Mouse (Mus musculus) MEL (cell line): ENCODE measurements around the gene Gm28035. TPM values are rescaled to one million over a fixed set of nuclear protein-coding genes. Genes with fewer than 3 reads are reported as not detected.

ENCODE experiments used
- DNase-seq: peaks from one replicate; pipeline ENCODE4 v3.0.0; 2011; ENCODE audit warnings: low read depth, low spot score
- H3K27ac ChIP-seq: 2 replicates; pipeline ENCODE4 v1.5.1; 2012; ENCODE audit warnings: low read depth, mild to moderate bottlenecking, control low read depth, low read length, moderate library complexity; ENCODE audit not compliant: control insufficient read depth
- H3K27me3 ChIP-seq, 2 experiments: fragments of 150-350 bp in 1 of 2; sonication (generic) in 1 of 2; 2 replicates each; pipeline ENCODE4 v1.6.1; 2012; ENCODE audit warnings: low read length in 2 of 2, mild to moderate bottlenecking in 2 of 2, improper control_type of control experiment in 1 of 2, moderate library complexity in 1 of 2; ENCODE audit not compliant: insufficient read depth in 2 of 2, control insufficient read depth in 1 of 2
- H3K36me3 ChIP-seq, 2 experiments: 2 replicates each; pipeline ENCODE4 v1.6.1; 2012 to 2014; ENCODE audit warnings: low read length in 2 of 2, improper control_type of control experiment in 1 of 2, inconsistent platforms in 1 of 2, mild to moderate bottlenecking in 1 of 2; ENCODE audit not compliant: insufficient read depth in 2 of 2, control insufficient read depth in 1 of 2
- H3K4me1 ChIP-seq, 2 experiments: fragments of 150-350 bp in 1 of 2; sonication (generic) in 1 of 2; 2 replicates each; pipeline ENCODE4 v1.6.1; 2012; ENCODE audit warnings: low read length in 2 of 2, improper control_type of control experiment in 1 of 2, mild to moderate bottlenecking in 1 of 2; ENCODE audit not compliant: insufficient read depth in 2 of 2, control insufficient read depth in 1 of 2
- H3K4me3 ChIP-seq, 2 experiments: fragments of 150-350 bp in 1 of 2; sonication (generic) in 1 of 2; 2 replicates each; pipeline ENCODE4 v1.5.1; 2012; ENCODE audit warnings: low read depth in 2 of 2, low read length in 2 of 2, mild to moderate bottlenecking in 2 of 2, moderate library complexity in 2 of 2, control low read depth in 1 of 2, improper control_type of control experiment in 1 of 2; ENCODE audit not compliant: control insufficient read depth in 1 of 2, insufficient read depth in 1 of 2
- H3K79me2 ChIP-seq: 2 replicates; pipeline ENCODE4 v1.6.1; 2012; ENCODE audit warnings: mild to moderate bottlenecking, low read length, moderate library complexity; ENCODE audit not compliant: control insufficient read depth, poor library complexity, insufficient read depth
- H3K9ac ChIP-seq: 2 replicates; pipeline ENCODE4 v1.6.1; 2012; ENCODE audit warnings: low read depth, mild to moderate bottlenecking, control low read depth, low read length, moderate library complexity; ENCODE audit not compliant: control insufficient read depth, poor library complexity, severe bottlenecking
- H3K9me3 ChIP-seq: fragments of 150-350 bp; sonication (generic); replicated peaks from 2 replicates; pipeline ENCODE4 v1.6.1; 2012; ENCODE audit warnings: mild to moderate bottlenecking, low read length, improper control_type of control experiment, moderate library complexity; ENCODE audit not compliant: insufficient read depth
- BHLHE40 ChIP-seq: IDR thresholded peaks from 2 replicates; pipeline ENCODE4 v1.6.1; 2012; ENCODE audit warnings: low read depth, mild to moderate bottlenecking, inconsistent platforms, low read length, improper control_type of control experiment, borderline replicate concordance
- CTCF ChIP-seq, 3 experiments: IDR thresholded peaks in 2 of 3; conservative IDR thresholded peaks in 1 of 3; 2 replicates each; pipeline ENCODE4 v1.5.1; 2011 to 2012; ENCODE audit warnings: low read length in 3 of 3, low read depth in 2 of 3, mild to moderate bottlenecking in 2 of 3, improper control_type of control experiment in 1 of 3, inconsistent platforms in 1 of 3, mixed read lengths in 1 of 3, moderate library complexity in 1 of 3; ENCODE audit not compliant: control insufficient read depth in 1 of 3, insufficient read depth in 1 of 3, poor library complexity in 1 of 3, severe bottlenecking in 1 of 3
- ELF1 ChIP-seq: IDR thresholded peaks from 2 replicates; pipeline ENCODE4 v1.6.1; 2014; ENCODE audit warnings: low read depth, mild to moderate bottlenecking, inconsistent platforms, low read length, improper control_type of control experiment, moderate library complexity
- HCFC1 ChIP-seq: IDR thresholded peaks from 2 replicates; pipeline ENCODE4 v1.6.1; 2012; ENCODE audit warnings: low read depth, mild to moderate bottlenecking, inconsistent platforms, low read length, improper control_type of control experiment, moderate library complexity
- KAT2A ChIP-seq: conservative IDR thresholded peaks from 2 replicates; pipeline ENCODE4 v1.6.1; 2012; ENCODE audit warnings: low read depth, low read length, improper control_type of control experiment, inconsistent platforms
- MAFK ChIP-seq: IDR thresholded peaks from 2 replicates; pipeline ENCODE4 v1.6.1; 2011; ENCODE audit warnings: low read depth, mild to moderate bottlenecking, low read length, improper control_type of control experiment, borderline replicate concordance
- MAX ChIP-seq: IDR thresholded peaks from 2 replicates; pipeline ENCODE4 v1.6.1; 2011; ENCODE audit warnings: low read length, improper control_type of control experiment
- MYC ChIP-seq: IDR thresholded peaks from 2 replicates; pipeline ENCODE4 v1.6.1; 2011; ENCODE audit warnings: low read depth, mild to moderate bottlenecking, low read length, improper control_type of control experiment, moderate library complexity
- NRF1 ChIP-seq: IDR thresholded peaks from 2 replicates; pipeline ENCODE4 v1.6.1; 2014; ENCODE audit warnings: low read depth, mild to moderate bottlenecking, inconsistent platforms, low read length, improper control_type of control experiment, moderate library complexity; ENCODE audit not compliant: poor library complexity, insufficient read depth, severe bottlenecking
- POLR2A ChIP-seq, 2 experiments: IDR thresholded peaks; 2 replicates each; pipeline ENCODE4 v1.6.1; 2011 to 2012; ENCODE audit warnings: low read length in 2 of 2, mild to moderate bottlenecking in 2 of 2, control low read depth in 1 of 2, improper control_type of control experiment in 1 of 2, low read depth in 1 of 2, moderate library complexity in 1 of 2; ENCODE audit not compliant: control insufficient read depth in 1 of 2, insufficient read depth in 1 of 2, poor library complexity in 1 of 2
- POLR2AphosphoS2 ChIP-seq: IDR thresholded peaks from 2 replicates; pipeline ENCODE4 v1.6.1; 2011; ENCODE audit warnings: low read length, improper control_type of control experiment
- POLR2AphosphoS5 ChIP-seq: IDR thresholded peaks from 2 replicates; pipeline ENCODE4 v1.6.1; 2012; ENCODE audit warnings: low read depth, borderline replicate concordance, mild to moderate bottlenecking, inconsistent platforms, low read length, moderate library complexity, mixed read lengths
- TAL1 ChIP-seq: IDR thresholded peaks from 2 replicates; pipeline ENCODE4 v1.6.1; 2012; ENCODE audit warnings: mild to moderate bottlenecking, inconsistent platforms, low read length, moderate library complexity, mixed read lengths
- TCF12 ChIP-seq: IDR thresholded peaks from 2 replicates; pipeline ENCODE4 v1.6.1; 2014; ENCODE audit warnings: low read depth, mild to moderate bottlenecking, inconsistent platforms, low read length, improper control_type of control experiment, moderate library complexity
- ZC3H11A ChIP-seq: IDR thresholded peaks from 2 replicates; pipeline ENCODE4 v1.6.1; 2012; ENCODE audit warnings: low read depth, mild to moderate bottlenecking, inconsistent platforms, low read length, improper control_type of control experiment
- ZKSCAN1 ChIP-seq: IDR thresholded peaks from 2 replicates; pipeline ENCODE4 v1.6.1; 2012; ENCODE audit warnings: low read depth, mild to moderate bottlenecking, inconsistent platforms, low read length, improper control_type of control experiment, moderate library complexity
- ZNF384 ChIP-seq: IDR thresholded peaks from 2 replicates; pipeline ENCODE4 v1.6.1; 2012; ENCODE audit warnings: low read depth, mild to moderate bottlenecking, inconsistent platforms, low read length, improper control_type of control experiment
- polyA plus RNA-seq, 2 experiments: library from polyadenylated mRNA; stranded (reverse) in 1 of 2; unstranded in 1 of 2; fragments of >175 nt in 1 of 2; fragments of >200 nt in 1 of 2; gene quantifications; 2 replicates each; pipeline versions ENCODE4 v1.2.1 to v1.2.4; 2012; ENCODE audit warnings: low replicate concordance in 2 of 2, low read depth in 1 of 2; ENCODE audit not compliant: insufficient read length in 2 of 2, insufficient read depth in 1 of 2, missing spikeins in 1 of 2
- total RNA-seq: library from RNA; depleted of rRNA; stranded (reverse); fragments of 300-350 nt; gene quantifications from 2 replicates; pipeline ENCODE4 v1.2.3, GENCODE M21; 2012; rRNA removed

Gm28035 gene
- total RNA-seq (0.10 TPM in 1 of 2 replicates, not detected in the other), polyA plus RNA-seq (under 1 TPM in 1 of 2 experiments, not detected in 1; 0.26 TPM)

DNA sequence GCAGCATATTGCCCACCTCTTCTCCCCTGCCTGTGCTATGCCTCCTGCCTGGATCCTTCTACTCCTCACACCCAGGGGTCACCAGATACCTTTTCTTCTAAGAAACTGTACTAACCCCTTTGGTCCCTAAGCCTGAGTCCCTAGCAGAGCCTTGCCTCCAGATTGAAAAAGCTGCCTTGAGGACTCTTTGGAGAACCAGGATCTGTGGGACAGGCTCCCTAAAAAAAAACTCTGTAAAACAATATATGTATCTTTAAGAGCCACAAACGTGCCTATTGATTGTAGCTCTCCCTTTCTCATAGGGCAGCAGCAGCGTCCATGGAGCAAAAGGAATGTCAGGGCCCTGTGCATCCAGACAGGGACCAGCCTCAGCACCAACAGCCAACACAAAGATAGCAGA is at the start of gene Gm28035:
Gm28035 (plus strand) TSS at position 301 of the 400 bp plus-strand sequence.
- H3K9ac ChIP-seq = no peak within 1 kb of the TSS
- H3K36me3 ChIP-seq = peaks cover 5 to 11% of the 10 kb centered on the region in 2 experiments
- H3K27me3 ChIP-seq = no peaks in the 10 kb centered on the region
- H3K9me3 ChIP-seq = no peaks in the 10 kb centered on the region
- H3K4me1 ChIP-seq = peaks cover 9 to 20% of the 10 kb centered on the region in 2 experiments
- H3K27ac ChIP-seq = peak within 1 kb of the TSS; percentile 26; the same call in 1 of the 2 replicates
- no peak for TF ChIP-seq ZKSCAN1
- no peak for TF ChIP-seq NRF1
- TF ChIP-seq ELF1 = no peak
- TF ChIP-seq POLR2A (IDR thresholded peaks at IDR 0.05; ENCODE audit: control insufficient read depth in 1 of 2, insufficient read depth in 1 of 2, low read depth in 1 of 2, low read length in 2 of 2, poor library complexity in 1 of 2) = peak in 1 of 2 experiments; percentile 7; a peak in 1 of 4 replicates
- TF ChIP-seq KAT2A = no peak
- no peak for TF ChIP-seq ZNF384
- no peak for TF ChIP-seq MAFK
- H3K4me3 ChIP-seq = no peak within 1 kb of the TSS
- no peak for DNase-seq
- peaks cover 17% of the 10 kb centered on the region for H3K79me2 ChIP-seq

DNA sequence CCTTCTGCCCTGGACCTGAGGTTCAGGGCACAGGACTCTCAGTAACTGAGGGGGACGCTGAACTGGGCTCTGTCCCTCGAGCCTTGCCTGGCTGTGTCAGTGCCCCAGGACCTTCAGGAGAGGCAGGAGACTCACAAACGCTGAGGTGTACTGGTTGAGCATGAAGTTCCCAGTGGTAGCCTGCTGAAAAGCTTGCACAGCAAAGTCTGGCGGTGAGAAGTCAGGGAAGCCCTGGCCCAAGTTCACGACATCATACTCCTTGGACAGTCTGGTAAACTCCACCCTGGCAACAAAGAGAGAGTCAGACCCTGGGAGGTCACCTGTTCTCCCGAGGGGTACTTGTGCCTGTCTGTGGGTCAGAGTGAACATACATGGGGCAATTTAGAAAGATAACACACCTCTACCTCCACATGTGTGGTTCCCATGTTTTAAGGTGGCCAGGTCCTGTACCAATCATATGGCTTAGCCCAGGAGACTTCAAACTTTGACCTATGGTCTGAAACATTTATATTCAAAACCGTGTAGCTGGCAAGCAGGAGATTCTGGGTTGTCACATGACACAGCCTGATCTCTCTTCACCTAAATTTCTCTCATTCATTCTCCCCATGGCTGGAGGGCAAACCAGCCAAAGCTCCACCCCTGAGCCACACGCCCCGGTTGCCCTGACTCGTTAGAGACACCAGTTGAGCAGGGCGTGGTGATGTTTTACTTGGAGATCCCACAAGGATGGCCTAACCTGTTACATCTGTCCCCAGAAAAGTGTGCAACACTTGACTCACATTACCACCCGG is 48.4 kb upstream of the Gm28035 start:
- no peaks in the 10 kb centered on the region for H3K79me2 ChIP-seq
- DNase-seq = no peak
- no peak overlapping the region for H3K4me3 ChIP-seq
- TF ChIP-seq POLR2A (IDR thresholded peaks at IDR 0.05; ENCODE audit: control insufficient read depth in 1 of 2, insufficient read depth in 1 of 2, low read depth in 1 of 2, low read length in 2 of 2, poor library complexity in 1 of 2) = no peak
- no peak for TF ChIP-seq KAT2A
- TF ChIP-seq BHLHE40 = no peak
- no peaks in the 10 kb centered on the region for H3K36me3 ChIP-seq
- no peak overlapping the region for H3K27ac ChIP-seq
- H3K9ac ChIP-seq = no peak overlapping the region
- H3K27me3 ChIP-seq = no peaks in the 10 kb centered on the region
- H3K4me1 ChIP-seq = no peaks in the 10 kb centered on the region
- H3K9me3 ChIP-seq = no peaks in the 10 kb centered on the region

DNA sequence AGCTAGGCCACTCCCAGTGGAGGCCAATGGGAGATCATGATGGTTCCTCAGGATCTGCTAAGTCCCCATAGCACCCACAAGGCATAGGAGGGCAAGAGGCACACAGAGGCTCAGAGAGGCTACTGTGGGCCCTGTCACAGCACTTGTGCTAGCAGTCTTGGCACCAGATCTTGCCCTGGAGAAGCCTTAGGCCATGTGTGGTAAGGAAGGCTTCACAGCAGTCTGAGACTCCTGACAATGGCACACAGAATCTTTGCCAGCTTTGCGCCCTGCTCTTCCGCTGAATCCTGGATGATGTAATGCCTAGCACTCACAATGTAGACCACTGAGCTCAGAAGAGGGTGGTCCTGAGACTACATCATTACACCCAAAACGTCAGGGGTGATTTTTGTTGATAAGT is 45.7 kb upstream of the Gm28035 start:
- TF ChIP-seq TCF12 (no peak), ELF1 (no peak), ZC3H11A (no peak), MYC (no peak), POLR2AphosphoS5 (no peak), HCFC1 (no peak), POLR2AphosphoS2 (no peak), MAX (no peak), TAL1 (no peak), CTCF (IDR thresholded peaks at IDR 0.05 in 2 of 3, conservative IDR thresholded peaks at IDR 0.05 in 1 of 3; ENCODE audit: control insufficient read depth in 1 of 3, insufficient read depth in 1 of 3, low read depth in 2 of 3, low read length in 3 of 3, poor library complexity in 1 of 3, severe bottlenecking in 1 of 3) (no peak)
- Histone ChIP-seq H3K4me3 (no peak overlapping the region), H3K9ac (no peak overlapping the region), H3K36me3 (no peaks in the 10 kb centered on the region), H3K79me2 (no peaks in the 10 kb centered on the region), H3K27me3 (no peaks in the 10 kb centered on the region), H3K27ac (no peak overlapping the region), H3K4me1 (peaks cover 0 to 3% of the 10 kb centered on the region in 2 experiments; a peak in 1 of 4 replicates), H3K9me3 (no peaks in the 10 kb centered on the region)
- DNase-seq = no peak
